Mouse (Mus musculus) heart, postnatal 25 days (tissue): Measurements from ENCODE around the gene Insig1. TPM values are rescaled to one million over a fixed set of nuclear protein-coding genes. Genes with fewer than 3 reads are reported as not detected.

ENCODE experiments used
- DNase-seq: peaks from one replicate; pipeline ENCODE4 v3.0.0; 2022; ENCODE audit warnings: low spot score
- intact Hi-C: fragments of 180-260 bp; cut with DNase I; formaldehyde crosslinking; loops from one replicate; pipeline ENCODE4 v1.15.1; 2025
- total RNA-seq, 2 experiments: library from RNA; stranded (reverse); gene quantifications; 2 replicates each; pipeline ENCODE4 v1.2.3; 2021

Insig1 gene
- total RNA-seq, 2 experiments from 2014 or later = 13.8 to 15.0 TPM

DNA sequence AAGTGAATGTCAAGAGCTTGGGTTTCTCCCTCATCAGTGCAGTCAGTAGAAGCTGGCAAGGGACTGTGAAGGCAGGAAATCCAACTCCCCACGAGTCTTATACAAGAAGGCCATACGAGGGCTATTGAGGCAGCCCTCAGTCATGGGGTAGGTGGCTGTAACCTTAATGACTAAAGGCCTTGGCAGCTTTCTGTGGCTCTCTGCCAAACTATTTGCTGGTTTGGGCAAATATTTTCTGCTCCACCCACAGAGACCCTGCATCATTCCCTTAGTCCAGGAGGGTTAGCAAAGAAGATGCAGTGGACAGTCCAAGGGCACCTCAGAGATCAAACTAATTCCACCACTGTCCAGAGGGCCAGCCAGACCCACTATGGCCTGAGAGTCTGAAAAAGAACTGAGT lies 39.7 kb downstream of the Insig1 start:
- intact Hi-C loops = no loop called here
- DNase-seq = no peak

DNA sequence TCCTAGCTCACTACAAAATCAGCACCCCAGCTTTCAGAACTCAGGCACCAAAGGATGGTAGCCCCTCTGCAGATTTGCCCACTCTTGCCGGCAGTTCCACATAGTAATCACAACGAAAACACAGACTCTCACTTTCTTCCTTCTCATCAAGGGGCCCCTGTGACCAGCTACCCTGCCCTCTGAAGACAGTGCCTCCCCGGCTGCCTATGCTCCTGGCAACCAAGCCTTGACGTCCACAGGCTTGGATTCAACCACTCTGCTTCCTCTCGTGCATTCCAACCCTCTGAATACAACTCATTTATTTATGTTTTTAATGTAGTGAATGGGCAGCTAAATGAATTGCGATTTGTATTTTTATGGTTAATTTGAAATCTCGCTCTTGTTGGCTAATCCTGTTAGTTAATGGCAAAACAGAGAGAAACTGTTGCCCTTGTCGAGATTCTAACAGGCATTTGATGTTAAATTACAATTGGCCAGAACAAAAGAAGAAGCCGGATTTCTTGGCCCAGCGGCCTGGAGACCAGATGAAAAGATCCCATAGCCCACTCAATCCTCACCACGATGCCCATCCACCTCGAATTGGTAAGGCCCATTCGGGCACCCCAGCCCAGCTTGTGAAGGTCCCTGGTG lies 46.2 kb downstream of the Insig1 start:
- intact Hi-C loops = no loop called here
- DNase-seq = no peak

DNA sequence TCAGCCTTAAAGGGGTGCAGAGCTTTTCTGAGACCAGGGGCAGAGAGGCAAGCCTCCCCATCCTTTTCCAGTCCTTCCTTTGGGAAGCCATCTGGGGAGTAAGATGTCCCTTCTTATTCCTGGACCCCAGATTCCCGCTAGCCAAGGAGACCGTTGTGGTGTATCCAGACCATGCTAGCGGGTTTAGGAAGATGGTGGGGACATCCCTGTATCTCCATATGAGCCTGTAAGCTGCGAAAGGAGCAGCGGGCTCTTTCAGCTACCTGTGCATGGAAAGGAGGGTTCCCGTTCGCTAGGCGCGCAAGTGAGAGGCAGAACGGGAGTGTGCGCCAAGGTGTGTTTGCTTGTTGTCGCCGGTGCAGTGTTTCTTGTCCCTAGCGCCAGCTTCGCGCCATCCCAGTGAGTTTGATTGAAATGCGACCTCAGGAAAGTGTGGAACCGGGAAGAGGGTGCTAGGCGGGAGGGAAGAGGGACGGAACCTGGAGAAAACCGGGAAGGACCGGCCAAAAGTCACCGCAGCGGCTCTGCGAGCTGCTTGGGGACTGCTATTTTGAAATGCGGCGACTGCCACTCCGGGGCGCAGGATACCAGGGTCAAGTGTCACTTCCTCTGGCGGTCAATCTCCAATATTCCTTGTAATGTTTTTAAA lies 46.8 kb downstream of the Insig1 start:
- DNase-seq = no peak
- intact Hi-C loops = no loop called here

DNA sequence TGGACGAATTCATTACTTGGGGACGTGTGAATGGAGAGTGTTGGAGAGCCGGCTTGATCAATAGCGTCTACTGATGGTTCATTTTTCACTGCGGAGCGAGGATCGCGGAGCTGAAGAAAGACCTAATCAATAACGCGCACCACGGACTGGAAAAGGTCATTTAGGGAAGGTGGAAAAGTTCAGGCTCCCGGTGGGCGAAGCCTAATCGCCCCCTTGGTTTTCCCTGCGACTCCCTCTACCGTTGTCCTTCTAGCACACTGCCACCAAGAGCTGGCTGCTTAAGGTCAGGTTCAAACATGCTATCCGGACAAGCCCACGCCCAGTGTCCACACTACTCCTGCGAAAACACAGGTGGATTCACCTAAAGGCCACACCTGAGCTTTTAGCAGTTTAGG lies 47.4 kb downstream of the Insig1 start:
- intact Hi-C loops = no loop called here

DNA sequence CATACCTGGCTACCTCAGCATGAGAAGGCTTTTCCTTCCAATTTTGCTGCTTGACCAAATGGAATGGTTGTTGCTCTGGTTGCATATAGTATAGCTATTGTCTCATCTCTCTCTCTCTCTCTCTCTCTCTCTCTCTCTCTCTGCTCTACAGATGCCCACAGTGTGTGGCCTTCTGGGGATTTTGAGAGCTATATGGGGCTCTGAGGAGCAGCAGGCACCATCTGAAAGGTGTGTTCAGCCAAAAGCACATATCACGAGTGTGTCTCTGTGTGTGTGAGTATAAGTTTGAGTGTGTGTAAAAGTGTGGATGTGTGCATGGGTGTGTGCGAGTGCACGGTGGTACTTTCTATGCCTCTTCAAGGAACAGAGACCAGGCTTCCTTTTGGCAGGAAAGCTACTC lies 48.4 kb downstream of the Insig1 start:
- no peak for DNase-seq
- intact Hi-C loops = no loop called here

More for the DNA sequence above, 47.4 kb downstream of the Insig1 start:
- DNase-seq = no peak

DNA sequence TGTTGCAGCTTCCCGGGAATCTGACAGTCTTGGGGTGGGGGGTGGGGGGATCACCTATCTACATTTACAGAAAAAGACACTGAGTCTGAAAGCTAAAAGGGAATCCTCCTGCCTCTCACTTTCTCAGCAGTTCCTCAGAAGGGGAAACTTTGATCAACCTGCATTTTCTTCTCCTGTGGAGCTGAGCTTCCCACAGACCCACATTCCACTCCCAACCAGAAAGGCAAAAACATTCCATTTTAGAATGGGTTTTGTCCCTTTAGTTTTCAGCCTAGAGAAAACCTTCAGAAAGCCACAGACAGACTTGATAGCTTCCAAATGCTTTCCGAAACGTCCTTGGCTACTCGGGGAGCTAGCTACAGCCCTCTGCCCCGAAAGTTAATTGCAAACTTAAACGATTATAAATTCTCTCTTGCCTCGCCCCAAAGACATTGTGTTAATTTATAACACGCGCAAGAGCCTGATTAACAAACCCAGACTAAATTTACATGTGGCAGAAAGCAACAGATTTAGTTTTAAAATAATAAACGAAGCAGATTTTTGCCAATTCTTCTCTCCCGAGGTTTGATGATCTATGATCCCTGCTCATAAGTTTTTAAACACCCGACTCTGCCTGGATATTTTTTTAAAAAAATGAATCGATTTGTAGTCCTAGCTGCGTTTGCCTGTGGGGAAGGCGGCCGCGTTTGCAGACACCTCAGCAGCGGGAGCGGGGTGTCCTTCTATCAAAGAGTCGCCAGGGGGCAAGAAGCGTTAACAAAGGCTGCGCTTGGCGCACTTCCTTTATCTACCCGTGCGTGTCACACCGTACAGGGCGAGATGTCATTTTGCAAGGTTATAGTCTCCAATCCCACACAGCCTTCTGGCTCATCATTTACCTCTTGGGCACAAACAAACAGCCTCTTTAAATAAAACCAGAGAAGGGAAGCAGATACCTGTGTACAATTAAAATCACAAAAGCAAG lies 51.6 kb downstream of the Insig1 start:
- no peak for DNase-seq
- intact Hi-C loops = loop anchor here (2.0 kb wide), 1 partner anchor 266 kb away; no protein-coding TSS in a partner anchor

DNA sequence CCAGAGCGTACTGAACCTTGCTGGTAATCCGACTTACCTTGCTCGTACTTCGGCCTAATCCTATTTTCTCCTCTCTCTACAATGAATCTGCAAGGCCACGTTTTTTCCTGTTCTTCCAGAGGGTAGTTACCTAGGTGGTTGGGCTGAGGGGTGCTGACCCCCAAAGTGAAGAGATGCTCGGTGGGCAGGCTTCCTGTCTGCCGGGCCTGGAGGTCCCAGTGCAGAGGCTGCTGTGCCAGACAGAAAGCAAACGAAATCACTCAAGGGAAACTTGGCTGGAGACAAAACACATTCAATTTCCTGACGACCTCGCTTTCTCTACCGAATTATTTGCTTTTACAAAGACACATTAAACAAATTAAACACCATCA lies 52.3 kb downstream of the Insig1 start:
- no peak for DNase-seq
- intact Hi-C loops = loop anchor here (2.0 kb wide), 1 partner anchor 265 kb away; no protein-coding TSS in a partner anchor

DNA sequence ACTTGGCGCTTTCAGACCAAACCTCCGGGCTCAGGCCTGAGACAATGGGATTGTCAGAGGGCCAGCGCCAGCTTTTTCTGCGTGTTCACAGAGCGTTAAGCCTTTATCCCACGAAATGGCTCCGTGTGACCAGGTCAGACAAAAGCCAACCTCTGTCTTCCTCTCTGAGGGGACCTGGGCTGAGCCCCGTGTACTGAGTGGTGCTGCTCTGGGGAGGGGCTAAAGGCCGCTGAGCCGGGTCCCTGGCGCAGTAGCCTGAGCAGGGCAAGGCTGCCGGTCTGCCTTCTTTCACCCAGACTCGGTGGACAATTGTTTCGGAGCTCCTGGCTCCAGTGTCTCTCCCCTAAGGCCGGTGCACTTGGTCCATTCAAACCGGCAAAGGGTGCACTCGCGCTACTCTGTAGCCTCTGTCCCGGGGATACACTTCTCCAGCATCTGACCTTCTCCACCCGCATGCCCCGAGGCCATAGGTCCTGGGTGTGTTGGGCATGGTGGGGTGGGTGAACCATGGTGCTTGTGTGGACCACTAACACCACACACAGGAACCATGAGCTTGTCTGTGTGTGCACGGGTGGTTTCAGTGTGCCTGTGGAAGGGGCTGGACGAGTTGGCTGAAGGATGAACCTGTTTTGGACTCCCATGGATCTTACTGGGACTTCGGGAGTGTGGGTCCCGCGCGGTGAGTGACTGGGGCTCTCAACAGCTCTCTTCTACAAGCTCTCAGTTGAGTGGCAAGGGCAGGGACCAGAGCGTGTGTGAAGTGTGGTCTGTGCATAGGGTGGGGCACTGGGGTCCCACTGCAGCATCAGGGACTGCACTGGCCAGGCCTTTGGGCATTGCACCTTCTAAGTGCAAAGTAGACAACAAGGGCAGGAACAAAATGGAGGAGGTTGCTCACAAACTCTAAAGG lies 53.4 kb downstream of the Insig1 start:
- intact Hi-C loops = loop anchor here (5.0 kb wide), 1 partner anchor 38 kb away; no protein-coding TSS in a partner anchor
- no peak for DNase-seq

Other genes starting within 250 kb of the Insig1 start
- gene Htr5a, start 229.2 kb upstream of the Insig1 start, total RNA-seq = not detected
- gene En2, start 94.3 kb downstream of the Insig1 start, total RNA-seq = not detected
- not detected for gene Cnpy1, start 174.4 kb downstream of the Insig1 start, total RNA-seq
- 10 to 100 TPM; 36.0 to 36.8 TPM for gene Rbm33, start 245.8 kb downstream of the Insig1 start, total RNA-seq